Mouse (Mus musculus) cerebellum, adult 11 months (tissue): ENCODE measurements around the gene Chrm1.

Experiments used
- DNase-seq: peaks from one replicate; pipeline ENCODE4 v3.0.0; 2022

Gene Chrm1

GRCm38 (mm10) chr19:8691871-8692539 is 28.4 kb downstream of the Chrm1 start:
- DNase-seq: no peak

GRCm38 (mm10) chr19:8692740-8693139 is 29.2 kb downstream of the Chrm1 start:
- no peak for DNase-seq

DNA sequence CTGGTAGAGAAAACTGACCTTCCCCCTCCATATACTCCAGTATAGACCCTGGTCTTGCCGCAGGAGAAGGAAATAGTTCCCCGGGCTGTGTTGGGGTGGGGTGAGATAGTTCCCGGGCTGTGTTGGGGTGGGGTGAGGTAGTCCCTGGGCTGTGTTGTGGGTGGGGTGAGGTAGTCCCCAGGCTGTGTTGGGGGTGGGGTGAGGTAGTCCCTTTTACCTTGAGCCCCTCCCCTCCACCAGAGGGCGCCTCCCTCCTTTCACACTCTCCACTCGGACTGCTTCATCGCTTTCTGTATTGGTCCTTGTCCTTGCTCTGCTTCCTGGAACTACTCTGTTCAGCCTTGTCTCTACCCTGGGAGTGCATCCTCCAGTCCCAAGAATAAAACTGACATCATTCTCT is 31.7 kb downstream of the Chrm1 start:
- no peak for DNase-seq

- DNase-seq: no peak
Observed at GRCm38 (mm10) chr19:8699652-8700051, 36.1 kb downstream of the Chrm1 start.

- DNase-seq: no peak
Observed at GRCm38 (mm10) chr19:8702458-8702857, 38.9 kb downstream of the Chrm1 start.

GRCm38 (mm10) chr19:8703571-8703970 is 40.0 kb downstream of the Chrm1 start:
- DNase-seq: no peak

DNA sequence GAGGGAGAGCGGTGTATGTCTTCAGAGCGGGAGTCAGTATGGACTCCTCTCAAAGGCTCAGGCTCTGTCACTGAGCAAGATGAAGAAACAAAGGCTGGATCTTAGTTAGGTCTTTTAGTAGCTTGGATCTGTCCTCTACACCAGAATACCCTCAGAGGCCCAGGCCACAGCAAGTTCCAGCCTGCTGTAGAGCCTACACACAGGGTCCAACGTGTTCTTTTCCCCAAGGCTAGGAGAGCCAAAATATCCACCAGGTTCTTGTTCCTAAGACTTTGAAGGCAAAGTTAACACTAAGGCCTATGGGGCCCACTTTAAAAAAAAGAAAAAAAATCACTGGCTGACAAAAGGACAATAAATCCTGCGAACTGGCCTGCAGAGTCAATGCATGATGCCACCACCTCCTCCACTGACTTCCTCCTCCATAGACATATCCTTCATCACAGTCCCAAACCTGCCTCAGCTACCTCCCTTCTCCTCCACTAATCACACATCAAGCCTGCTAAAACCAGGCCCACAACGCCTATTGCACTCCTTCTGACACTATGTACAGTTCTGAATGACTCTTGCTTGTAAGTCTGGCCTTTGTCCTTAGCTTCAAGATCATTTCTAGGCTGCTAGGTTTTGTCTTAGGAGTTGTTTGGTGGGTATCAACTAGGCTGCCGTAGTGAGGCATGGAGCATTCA is 41.6 kb downstream of the Chrm1 start:
- no peak for DNase-seq

DNA sequence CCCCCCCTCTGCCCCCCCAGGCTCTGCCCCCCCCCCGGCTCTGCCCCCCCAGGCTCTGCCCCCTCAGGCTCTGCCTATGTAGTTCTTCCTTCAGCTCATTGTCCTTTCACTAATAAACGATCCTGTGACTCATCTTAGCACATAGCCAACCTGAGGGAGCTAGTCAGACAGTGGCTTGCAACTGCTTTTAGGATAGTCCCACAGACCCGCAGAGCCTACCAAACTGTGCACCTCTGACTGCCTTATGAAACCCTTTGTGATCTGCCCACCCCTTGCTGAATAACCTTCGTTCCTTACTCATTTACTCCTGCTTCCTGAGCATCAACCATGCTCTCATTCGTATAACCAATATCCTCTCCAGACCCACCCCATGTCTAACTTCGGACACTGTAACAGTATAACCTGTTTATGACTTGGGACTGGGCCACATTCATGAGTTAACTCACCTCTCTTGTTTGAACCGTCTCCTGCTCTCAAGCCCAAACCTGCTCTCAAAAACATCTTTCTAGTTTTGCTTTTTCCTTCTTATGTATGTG is 42.6 kb downstream of the Chrm1 start:
- no peak for DNase-seq

DNA sequence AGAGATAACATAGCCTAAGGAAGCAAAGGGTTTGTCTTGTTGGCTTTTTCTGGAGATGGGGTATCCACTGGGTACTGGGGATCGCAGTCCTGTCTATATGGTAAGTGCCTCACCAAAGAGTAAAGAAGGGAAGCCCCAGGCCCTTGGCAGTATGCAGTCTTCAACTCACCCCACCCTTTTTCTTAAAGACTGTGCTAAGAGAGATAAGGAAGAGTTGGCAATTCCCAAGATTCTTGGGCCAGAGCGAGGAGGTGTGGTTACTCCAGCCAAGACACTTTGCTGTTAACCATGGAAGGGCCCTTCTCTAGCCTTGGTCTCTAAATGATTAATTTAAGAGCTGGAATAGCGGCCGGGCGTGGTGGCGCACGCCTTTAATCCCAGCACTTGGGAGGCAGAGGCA is 43.3 kb downstream of the Chrm1 start:
- DNase-seq: no peak

DNA sequence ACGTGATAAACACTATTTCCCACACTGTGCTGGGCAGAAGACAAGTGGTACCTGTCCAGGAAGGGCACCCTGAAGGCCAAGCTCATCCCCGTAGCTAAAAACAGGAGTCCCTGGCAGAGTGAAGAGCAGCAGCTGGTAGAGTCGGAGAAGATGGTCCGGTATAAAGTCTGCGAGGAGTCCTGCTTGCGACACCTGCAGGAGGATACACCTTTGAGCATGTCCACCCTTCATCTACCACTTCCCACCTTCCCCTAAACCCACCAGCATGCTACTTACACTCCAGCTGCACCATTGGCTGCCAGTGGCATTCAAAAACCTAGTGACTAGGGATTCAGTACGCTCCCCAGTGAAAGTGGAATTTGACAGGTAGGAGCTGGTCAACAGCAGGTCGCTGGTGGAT is 45.4 kb downstream of the Chrm1 start:
- no peak for DNase-seq

- DNase-seq: no peak
Observed at GRCm38 (mm10) chr19:8710057-8710456, 46.5 kb downstream of the Chrm1 start.

- no peak for DNase-seq
Observed at GRCm38 (mm10) chr19:8711506-8711905, 47.9 kb downstream of the Chrm1 start.

- no peak for DNase-seq
Observed at GRCm38 (mm10) chr19:8711949-8712869, 48.6 kb downstream of the Chrm1 start.

DNA sequence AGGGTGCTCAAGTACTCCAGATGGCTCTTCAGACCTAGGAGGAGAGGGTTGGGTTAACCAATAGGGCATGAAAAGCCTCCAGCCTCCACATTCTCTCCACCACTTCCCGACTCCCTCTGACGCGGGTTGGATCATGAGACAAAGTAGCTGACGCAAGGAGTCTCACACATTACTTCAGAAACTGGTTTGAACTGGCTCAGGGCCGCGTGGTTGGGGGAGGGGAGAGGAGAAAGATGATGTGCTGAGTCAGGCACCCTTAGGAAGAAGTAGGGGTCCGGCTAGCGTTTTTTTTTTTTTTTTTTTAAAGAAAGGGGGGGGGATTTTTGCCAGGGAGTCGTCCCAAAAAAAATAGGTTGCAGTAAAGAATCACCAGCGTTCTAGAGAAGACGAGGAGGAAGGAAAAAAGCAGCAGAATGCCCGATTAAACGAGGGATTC is 49.3 kb downstream of the Chrm1 start:
- DNase-seq: peak; percentile 52

GRCm38 (mm10) chr19:8713306-8713996 is 49.9 kb downstream of the Chrm1 start:
- peak; percentile 87 for DNase-seq

- no peak for DNase-seq
Observed at GRCm38 (mm10) chr19:8713997-8714652, 50.5 kb downstream of the Chrm1 start.

DNA sequence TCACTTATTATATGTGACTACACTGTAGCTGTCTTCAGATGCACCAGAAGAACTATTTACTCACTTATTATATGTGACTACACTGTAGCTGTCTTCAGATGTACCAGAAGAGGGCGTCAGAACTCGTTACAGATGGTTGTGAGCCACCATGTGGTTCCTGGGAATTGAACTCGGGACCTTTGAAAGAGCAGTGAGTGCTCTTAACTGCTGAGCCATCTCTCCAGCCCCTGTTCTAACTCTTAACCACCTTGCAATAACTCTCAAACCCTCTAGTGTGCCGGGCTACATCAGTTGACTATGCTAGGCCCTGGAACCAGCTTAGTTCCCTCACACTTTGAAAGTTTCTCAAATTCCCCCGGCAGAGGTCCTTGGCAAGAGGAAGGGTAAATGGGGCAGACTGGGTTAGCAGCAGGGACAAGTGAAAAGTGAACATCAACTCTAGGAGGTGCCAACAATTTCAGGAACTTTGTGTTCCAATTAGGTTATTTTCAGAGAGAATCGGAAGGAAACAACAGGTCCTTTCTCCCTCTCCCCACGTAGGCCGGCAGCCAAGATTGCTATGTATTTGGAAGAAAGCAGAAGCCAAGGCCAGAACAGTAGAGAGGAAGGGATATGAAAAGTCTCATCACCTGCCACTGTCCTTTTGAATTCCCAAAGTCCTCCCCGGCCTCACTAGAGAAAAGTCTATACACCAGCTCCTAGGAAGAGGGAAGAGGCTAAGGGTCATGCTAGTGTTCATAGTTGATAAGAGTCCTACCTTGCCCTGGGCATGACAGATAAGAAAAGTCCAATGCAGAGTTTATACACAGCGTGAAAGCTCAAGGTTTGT is 51.3 kb downstream of the Chrm1 start:
- DNase-seq: no peak

- no peak for DNase-seq
Observed at GRCm38 (mm10) chr19:8715868-8716766, 52.5 kb downstream of the Chrm1 start.

- no peak for DNase-seq
Observed at GRCm38 (mm10) chr19:8716767-8717475, 53.3 kb downstream of the Chrm1 start.
